Mouse (Mus musculus): ENCODE measurements around the gene Foxd4.

The Foxd4 gene

DNA sequence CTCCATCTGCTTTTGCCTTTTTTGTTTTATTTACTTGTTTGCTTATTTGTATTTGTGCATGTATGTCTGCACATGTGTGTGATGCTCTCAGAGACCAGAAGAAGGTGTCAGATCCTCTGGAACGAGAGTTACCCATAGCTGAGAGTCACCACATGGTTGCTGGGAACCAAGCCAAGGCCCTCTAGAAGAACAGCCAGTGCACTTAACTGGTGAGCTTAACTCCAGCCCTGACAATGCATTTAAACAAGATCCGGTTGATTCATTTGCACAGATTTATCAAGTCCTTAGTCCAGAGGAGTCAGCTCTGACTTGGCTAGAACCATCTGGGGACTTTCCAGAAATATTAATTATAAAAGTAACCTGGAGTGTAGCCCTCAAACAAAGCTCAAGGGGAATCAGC is 27.1 kb downstream of the Foxd4 start:
- peak; percentile 53 to 59 for DNase-seq

DNA sequence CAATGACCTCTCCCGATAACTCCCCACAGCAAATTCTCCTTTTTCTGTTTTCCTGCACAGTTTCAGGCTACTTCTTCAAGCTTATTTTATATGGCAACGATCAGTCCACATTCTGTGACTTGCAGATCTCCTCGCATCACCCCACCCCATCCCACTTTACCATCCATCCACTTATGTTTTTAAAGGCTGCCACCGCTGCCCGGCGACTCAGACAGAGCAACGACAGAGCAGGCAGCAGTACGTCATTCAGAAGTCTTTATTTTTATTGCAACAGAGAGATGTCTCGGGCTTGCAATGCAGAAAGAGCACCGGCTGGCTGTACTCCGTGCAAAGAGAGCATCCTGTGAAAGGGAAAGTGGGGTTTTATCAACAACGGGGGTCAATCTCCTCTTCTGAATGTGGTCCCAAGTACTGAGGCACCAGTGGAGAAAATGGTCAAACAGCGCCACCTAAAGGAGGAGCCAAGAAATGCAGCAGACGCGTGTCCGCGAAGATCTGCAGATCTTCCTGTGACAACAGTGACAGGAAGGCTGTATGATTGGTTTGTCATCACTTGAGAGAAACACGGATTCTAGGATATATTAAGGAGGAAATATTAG is 29.9 kb downstream of the Foxd4 start:
- peak; percentile 82 to 85 for DNase-seq

GRCm38 (mm10) chr19:24865436-24865835 is 35.6 kb downstream of the Foxd4 start:
- DNase-seq = no peak

DNA sequence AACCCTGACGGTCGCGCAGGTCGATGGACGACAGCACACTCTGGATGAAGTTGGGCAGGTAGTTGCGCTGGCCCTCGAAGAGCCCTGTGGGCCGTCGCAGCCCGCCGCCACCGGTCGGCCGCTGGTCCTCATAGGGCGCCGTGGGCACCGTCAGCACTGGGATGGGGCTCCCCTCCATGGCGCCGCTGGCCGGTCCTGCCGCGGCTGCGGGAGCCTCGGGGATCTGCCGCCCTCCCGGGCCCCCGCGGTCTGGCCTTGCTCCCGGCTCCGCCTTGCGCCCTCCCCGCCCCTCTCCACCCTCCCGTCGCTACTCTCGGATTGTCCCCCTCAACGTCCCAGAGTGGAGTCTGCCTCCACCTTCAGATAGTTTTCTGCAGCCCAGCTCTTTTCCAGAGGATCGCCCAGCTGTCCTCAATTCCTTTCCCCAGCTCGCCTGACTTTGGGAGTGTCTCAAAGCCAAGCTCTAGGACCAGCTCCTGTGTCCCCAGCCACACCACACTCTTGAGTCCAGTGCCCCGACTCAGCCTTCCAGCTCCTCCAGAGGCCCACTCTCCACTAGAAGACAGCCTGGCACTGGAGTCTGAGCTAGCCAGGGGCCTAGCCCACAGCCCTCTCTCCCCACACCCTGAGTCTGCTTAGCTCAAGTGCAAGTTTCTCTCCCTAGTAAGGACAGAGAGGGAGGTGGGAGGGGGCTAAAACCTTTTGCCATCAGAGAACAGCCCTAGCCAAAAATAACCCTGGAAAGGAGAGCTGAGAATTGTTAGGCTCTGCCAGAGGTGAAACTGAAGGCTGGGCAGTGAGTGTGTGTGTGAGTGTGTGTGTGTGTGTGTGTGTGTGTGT is 39.2 kb downstream of the Foxd4 start, which contains the start of gene Pgm5:
Gene Pgm5, minus strand, starts transcription at position 244 of the 840 bp plus-strand sequence.
- peak; percentile 73 to 81 for DNase-seq

GRCm38 (mm10) chr19:24861276-24861611 is 39.8 kb downstream of the Foxd4 start:
- DNase-seq = no peak

- peak; percentile 68 to 74 for DNase-seq
These were observed 49.3 kb downstream of the Foxd4 start for GRCm38 (mm10) chr19:24851456-24852315.

Data from kidney, postnatal 4 days (tissue).